Mouse (Mus musculus) erythroblast, embryonic 14.5 days (primary cell): ENCODE results near the gene Ttc34.

Experiments used
- GATA1 ChIP-seq: IDR thresholded peaks from 2 replicates; pipeline ENCODE4 v1.6.1; 2012; ENCODE audit warnings: low read length, inconsistent platforms, mixed read lengths
- TAL1 ChIP-seq: IDR thresholded peaks from 3 replicates; pipeline ENCODE4 v1.6.1; 2012; ENCODE audit warnings: low read length, inconsistent platforms, mixed read lengths

- no peak for TF ChIP-seq GATA1
- TF ChIP-seq TAL1 = no peak
Measured at GRCm38 (mm10) chr4:154870721-154871120, 33.5 kb downstream of the Ttc34 start.
